Mouse (Mus musculus): ENCODE measurements around the gene Plcl1. TPM values are rescaled to one million over a fixed set of nuclear protein-coding genes. Genes with fewer than 3 reads are reported as not detected.
"Not testable (repeated sequence)": the region's sequence is repeated elsewhere in the genome, so short reads cannot be mapped to it uniquely, and the experiment has no call there.

Plcl1 gene
- total RNA-seq, 1 experiment from 2014 or later: 5.0 TPM

DNA sequence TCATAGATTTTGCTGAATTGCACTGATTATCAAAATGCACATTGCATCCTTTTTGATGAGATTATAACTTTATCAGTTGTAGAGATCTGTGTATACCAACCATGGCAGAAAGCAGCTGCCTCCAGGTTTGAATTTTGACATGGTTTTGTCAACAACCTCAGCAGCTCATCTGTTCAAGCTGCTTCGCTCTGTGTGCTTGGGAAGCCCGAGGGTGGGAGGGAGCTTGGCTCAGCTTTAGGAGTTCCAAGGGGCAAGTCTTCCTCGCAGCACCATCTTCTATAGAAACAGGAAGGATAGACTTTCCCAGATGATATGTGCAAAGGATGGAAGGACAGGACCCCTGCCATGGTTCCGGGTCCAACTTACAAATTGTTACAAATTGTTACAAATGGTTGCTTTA, 32.9 kb downstream of the Plcl1 start:
- no peak for DNase-seq

- DNase-seq: no peak
These were observed 39.4 kb downstream of the Plcl1 start for GRCm38 (mm10) chr1:55445043-55445688.

- no peak for DNase-seq
These were observed 39.9 kb downstream of the Plcl1 start for GRCm38 (mm10) chr1:55445689-55446044.

DNA sequence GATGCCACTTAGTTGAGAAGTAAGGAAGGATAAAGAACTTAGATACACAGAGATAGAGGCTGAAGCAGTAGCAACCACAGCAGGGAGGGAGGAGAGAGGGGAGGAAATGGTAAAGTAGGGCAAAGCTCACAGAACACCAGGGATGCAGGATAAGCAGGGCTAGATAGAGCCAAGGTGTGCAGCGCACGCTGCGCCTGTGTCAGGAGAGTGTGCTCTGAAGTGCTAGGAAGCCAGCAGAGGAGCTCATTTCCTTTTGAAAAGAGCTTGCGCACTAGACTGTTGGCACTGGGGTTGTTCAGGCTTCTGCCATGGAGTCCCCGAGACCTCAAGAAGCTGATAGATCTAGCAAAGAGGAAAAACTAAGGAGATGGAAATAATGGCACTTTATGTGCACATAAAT, 40.6 kb downstream of the Plcl1 start:
- DNase-seq: no peak

DNA sequence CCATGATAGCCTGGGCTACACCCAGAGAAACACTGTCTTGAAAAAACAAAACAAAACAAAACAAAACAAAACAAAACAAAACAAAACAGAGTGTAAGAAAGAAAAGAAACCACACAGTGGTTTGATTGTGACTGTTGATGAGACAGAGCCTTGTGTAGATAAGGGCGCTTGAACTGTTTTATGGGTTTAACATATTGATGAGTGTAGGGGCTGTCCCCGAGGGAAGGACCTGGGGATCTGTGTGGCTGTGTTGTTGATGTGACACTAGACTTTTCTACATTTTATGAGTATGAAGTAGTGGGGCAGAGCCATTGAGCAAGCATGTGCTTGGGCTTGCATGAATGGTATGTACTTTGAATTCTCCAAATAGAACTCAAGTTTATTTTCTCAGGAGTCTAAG, 41.2 kb downstream of the Plcl1 start:
- DNase-seq: no peak

- no peak for DNase-seq
These were observed 41.9 kb downstream of the Plcl1 start for GRCm38 (mm10) chr1:55447661-55448060.

- DNase-seq: no peak
These were observed 42.4 kb downstream of the Plcl1 start for GRCm38 (mm10) chr1:55448104-55448503.

GRCm38 (mm10) chr1:55449779-55450178, 44.1 kb downstream of the Plcl1 start:
- DNase-seq: no peak

DNA sequence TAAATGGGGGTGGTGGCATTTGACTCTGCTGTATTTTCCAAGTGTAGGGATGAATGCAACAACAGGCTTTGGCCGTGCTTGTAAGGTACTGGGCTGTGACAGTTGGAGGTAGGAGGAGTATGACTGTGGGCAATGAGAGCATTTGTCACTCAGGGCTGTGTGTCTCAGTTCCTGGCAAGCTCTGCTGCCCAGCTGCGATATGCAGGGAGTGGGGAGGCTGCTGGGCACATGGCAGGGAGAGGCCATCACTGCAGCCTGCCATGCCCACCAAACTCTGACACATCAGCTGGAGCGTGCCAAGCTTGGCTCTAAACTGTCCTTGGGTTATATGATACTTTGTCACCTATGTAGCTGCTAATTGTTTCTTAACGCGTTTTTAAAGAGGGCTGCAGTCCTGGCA, 48.4 kb downstream of the Plcl1 start:
- no peak for DNase-seq

- DNase-seq: no peak
These were observed 56.6 kb downstream of the Plcl1 start for GRCm38 (mm10) chr1:55462301-55462700.

- DNase-seq: no peak
These were observed 68.0 kb downstream of the Plcl1 start for GRCm38 (mm10) chr1:55473756-55474155.

DNA sequence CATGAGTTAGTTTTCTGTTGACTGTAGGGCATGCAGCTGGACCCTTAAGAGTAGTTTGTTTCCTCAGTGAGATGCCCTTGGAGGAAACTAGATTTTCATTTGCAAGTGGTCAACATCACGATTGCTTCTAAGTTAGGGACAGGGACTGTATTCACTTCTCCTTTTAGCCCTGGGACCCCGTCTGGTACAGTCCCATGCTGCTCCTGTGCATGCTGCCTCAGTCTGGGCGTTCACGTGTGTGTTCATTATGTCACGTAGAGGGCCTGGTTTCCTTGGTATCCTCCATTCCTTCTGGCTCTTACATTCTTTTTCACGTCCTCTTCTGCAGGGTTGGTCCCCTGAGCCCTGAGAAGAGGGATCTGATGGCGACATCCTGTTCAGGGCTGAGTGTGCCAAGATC, 69.3 kb downstream of the Plcl1 start:
- no peak for DNase-seq

GRCm38 (mm10) chr1:55487371-55487770, 81.7 kb downstream of the Plcl1 start:
- not testable (repeated sequence) for DNase-seq

DNA sequence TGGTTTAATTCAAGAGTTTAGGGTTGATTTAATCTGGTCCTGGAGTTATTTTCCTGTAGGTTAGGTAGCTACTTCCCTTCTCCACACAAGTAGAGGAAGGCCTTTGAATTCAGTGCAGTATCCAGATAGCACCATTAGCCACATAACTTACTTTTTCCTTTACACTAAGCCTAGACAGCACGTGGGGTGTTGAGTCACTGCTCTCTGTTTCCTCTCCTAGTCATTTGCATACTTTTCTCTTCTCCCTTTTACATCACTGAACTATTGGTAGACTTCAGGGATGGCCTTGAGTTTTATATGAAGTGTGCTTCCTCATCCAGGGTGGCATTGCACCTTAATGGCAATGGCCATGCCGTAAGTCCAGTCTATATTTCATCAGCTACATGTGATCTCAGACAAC, 82.5 kb downstream of the Plcl1 start:
- DNase-seq: no peak

DNA sequence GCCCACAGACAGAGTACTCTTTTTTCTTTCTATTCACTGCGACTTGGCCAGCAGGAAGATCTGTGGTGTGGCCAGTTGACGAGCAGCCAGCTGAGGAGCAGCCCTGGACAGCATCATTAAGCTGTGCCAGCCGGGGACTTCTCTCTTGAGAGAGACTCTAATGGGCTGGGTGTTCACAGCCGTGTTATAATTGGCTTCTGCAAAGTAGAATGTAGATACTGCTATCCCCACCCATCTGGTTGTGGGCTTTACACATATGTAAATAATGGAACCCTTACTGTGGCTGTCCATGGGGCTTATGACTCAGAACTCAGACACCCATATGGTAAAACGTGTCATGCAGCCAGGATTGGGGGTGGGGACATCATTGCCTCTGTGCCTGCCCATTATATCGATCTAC, 83.6 kb downstream of the Plcl1 start:
- no peak for DNase-seq

DNA sequence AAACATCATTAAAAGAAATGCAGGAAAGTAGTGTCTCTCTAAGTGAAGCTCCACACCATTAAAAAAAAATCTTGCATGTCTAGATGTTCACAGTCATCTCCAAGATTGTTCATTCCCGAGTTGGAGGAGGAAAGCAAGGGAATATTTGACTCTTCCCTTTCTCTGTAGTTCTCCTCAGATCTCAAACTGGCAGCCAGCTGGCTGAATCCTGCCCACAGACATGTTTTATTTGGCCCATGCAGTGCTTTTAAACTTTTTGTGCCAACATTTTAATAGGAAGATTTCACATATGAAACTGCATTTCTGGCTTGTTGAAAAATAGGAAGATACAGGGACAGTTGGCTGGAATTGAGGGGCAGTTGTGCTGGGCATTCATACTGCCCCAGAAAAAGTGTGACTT, 94.2 kb downstream of the Plcl1 start:
- DNase-seq: no peak

DNA sequence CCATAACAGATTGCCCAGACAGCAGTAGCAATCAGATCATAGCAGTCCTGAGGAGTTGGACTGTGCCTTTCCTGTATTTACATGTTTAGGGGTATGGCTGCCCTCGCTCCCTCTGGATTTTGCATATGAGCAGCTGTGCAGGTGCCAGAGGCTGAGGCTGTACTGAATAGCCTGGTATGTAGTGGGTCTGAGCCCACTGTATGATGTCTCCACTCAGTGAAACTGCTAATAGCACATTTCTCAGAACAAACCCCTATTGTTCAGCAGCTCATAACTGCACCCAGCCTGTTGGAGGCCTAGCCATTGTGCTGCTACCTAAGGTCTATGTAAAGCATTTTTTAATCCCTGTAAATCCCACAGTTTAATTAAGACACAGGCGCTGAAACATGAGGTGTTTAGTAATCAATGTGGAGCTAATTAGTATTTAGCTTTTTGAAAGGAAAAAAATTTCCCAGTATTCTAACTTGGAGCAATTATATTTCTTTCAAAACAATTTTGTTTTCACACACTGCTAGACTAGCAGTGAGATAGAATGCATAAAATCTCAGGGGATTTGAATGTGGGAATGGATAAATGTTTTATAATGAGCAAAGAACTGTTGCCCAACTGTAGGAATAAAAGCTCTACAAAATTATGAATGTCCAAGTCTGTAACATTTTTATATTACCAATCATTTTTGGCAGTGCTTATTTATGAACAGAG, 95.4 kb downstream of the Plcl1 start:
- no peak for DNase-seq

DNA sequence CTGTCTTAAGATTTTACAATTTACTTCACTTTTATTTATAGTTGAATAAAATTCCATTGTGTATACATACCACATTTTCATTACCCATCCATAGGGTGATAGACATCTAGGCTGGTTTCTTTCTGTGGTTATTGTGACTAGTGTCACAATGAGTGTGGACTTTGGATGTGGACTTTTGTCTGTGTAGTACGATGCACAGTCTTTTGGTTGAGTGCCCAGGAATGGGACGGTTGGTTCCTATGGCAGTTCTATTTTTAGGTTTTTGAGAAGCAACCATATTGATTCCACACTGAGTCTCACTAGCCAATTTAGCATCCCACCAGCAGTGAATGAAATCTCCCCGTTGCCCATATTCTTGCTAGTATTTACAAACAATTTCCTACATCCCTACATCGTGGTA, 100.1 kb downstream of the Plcl1 start:
- no peak for DNase-seq

GRCm38 (mm10) chr1:55507061-55507460, 101.3 kb downstream of the Plcl1 start:
- DNase-seq: no peak

- DNase-seq: no peak
These were observed 103.9 kb downstream of the Plcl1 start for GRCm38 (mm10) chr1:55509587-55509986.

- no peak for DNase-seq
These were observed 106.4 kb downstream of the Plcl1 start for GRCm38 (mm10) chr1:55512165-55512564.

DNA sequence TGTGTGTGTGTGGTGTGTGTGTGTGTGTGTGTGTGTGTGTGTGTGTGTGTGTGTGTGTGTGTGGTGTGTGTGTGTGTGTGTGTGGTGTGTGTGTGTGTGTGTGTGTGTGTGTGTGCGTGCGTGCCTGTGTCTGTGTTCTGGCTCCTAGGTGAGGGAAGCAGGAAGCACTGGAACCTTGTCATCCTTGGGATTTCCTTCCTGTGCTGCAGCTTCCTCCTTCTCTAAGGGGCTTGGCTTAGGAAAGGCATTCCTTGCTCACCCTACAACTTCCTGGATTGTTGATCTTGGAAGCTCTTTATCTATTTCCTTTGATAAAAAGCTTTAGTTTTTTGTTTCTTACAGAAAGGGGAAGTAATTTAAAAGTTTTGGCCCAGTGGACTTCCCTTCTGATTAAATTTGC, 107.1 kb downstream of the Plcl1 start:
- DNase-seq: not testable (repeated sequence)

DNA sequence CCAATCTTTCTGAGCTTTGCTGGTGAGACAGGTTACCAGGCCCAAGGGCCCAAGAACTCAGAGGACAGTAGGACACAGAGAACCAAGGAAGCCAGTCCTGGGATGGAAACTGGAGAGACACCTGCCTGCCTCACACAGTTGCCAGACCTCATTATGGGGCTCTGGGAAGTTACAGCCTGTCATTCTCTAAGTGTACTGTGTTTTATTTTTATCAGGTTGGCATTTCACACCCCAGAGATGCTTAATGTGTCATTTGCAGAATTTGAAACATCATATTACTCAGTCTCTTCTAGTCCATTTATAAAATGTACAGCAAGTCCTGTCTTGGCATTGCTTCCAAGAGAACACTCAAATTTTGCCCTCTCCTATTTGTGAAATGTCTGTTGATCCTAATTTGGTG, 111.5 kb downstream of the Plcl1 start:
- no peak for DNase-seq

GRCm38 (mm10) chr1:55523966-55524365, 118.2 kb downstream of the Plcl1 start:
- DNase-seq: no peak

Data from adrenal gland, postnatal 25 days (tissue).